Mouse (Mus musculus): ENCODE measurements around the gene Rps17.

- TF ChIP-seq GATA1 (IDR thresholded peaks at IDR 0.05; ENCODE audit: low read length) (no peak), TAL1 (IDR thresholded peaks at IDR 0.05; ENCODE audit: low read length) (no peak)
Measured at GRCm38 (mm10) chr7:81337785-81338521, 7.1 kb downstream of the Rps17 start.
